Mouse (Mus musculus) layer of hippocampus, adult 9-10 months (tissue): ENCODE measurements around the gene Stox2.

Experiments used
- DNase-seq: peaks from one replicate; pipeline ENCODE4 v3.0.0; 2022; ENCODE audit warnings: low spot score

Stox2 gene

DNA sequence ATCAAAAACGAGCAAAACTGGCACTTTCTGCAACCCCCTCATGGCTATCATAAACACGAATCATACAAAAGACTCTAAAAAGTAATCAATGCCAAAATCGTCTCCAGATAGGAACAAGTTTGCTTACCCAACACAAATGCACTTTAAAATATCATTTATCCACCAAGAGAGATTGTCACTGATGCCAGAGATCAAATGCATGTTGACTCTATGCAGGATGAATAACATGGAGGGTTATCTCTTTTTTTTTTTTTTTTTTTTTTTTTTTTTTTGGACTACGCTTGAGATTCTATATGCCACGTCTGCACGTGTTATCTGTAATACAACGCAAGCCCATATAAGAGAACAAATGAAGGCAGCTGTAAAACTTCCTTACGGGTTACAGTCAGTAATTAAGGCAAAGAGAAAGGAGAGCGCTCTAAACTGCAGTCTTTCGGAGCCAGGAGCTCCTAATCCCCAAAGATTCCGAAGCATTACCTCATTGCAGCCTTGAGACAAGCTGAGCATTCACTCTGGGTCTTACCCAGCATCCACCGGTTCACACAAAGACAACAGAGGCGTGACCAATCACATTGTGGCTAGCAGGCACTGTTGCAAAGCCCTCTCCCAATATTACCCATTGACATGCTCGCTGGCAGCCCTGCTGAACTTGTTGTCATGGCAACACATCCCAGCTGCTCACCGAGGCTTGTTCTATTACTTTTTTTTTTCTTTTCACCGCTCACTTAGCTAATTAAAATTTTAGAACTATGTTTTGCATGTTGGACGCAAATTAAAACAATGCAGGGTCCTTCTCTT is 203.8 kb downstream of the Stox2 start:
- DNase-seq: peak; percentile 79

DNA sequence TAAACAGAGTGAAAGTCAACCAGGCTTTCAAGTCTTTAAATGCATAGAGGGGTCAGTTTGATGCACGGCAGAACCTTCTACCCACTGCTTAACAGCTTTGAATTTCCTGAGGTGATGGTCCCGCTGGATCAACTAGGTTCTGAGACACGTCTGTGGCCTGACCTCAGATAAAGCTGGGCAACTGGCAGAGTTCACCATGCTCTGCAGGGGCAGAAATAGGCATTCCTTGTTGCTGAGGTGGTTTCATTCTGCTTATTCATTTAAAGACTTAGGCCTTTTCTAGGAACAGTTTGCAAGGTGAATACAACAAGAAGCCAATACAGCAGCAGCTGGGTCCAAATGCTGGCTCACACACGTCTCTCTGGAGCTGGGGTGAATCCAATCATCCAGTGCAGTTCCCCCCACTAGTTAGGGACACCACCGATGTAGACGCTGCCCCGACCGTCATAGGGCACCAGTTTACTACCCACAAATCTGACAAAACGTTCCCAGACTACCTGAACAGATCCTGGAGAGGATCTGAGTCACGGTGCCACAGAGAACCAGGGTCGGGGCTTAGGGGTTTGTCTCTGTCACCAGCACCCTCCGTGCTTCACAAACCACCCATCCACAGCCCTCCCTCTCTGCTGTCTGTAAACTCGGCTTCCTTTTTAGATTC is 204.6 kb downstream of the Stox2 start:
- no peak for DNase-seq

DNA sequence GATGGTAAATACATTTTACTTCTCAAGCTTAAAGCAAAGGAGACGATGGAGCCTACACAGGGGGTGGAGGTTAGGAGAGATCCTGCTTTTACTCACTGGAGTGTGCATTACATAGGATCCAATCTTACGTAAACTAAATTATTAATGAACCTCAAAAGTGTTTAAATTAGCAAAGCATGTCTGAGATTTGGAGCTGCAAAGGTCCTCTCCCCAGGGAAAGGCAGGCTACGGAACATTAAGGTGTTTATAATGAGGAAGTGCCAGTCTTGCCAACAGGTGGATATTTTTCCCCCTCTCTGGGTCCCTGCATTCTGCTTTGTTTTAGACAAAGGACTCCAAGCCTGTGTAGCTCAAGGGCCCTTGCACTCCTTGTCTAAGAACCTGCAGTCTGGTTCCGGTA is 205.3 kb downstream of the Stox2 start:
- DNase-seq: no peak

DNA sequence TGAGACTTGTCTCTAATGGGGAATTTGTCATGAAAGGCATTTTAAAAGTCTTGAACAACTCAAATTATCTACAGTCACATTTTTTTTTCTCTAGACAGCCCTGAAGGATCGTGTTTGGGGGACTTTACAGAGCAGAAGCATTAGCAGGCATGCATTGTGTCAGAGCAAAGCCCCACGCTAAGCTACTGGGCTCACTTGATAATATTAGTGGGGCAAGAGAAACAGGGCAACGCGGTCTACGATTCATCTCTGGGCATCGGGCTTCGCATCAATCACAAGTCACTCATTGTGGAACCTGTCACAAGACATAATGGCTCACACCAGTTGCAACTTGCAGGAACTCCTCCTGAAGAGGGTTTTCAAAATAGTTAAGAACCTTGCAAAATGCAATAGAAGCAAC is 205.9 kb downstream of the Stox2 start:
- DNase-seq: no peak

DNA sequence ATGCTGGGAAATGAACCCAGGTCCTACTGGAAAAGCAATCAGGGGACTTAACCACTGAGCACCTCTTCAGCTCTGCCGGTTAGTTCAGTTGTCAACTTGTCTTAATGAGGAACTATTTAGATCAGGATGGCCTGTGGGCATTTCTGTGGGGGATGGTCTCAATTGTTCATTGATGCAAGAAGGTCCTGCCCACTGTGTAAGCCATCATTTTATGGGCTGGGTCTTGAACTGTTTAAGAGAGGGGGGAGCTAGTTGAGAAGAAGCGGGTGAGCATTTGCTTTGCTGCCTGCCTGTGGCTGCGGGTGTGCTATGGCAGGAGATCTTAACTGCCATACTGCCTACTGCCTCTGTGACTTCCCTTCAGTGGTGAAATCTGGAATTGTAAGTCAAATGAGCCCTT is 214.1 kb downstream of the Stox2 start:
- DNase-seq: no peak

DNA sequence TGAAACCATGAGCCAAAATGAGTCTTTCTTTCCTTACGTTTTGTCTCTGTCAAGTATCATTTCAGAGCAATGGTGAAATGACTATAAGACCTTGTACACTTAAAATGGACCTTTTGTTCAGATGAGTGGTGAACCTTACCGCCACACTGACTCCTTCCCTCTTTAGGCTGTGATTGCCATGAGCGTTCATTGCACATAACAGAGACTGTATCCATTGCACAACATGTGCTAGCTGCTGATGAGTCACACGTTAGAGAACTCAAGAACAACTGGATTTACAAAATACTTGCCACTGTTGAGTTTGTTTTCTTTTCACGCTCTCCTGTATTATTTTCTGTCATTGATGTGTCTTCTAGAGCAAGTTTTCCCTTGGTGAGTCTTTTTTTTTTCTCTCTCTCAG is 216.1 kb downstream of the Stox2 start:
- no peak for DNase-seq

DNA sequence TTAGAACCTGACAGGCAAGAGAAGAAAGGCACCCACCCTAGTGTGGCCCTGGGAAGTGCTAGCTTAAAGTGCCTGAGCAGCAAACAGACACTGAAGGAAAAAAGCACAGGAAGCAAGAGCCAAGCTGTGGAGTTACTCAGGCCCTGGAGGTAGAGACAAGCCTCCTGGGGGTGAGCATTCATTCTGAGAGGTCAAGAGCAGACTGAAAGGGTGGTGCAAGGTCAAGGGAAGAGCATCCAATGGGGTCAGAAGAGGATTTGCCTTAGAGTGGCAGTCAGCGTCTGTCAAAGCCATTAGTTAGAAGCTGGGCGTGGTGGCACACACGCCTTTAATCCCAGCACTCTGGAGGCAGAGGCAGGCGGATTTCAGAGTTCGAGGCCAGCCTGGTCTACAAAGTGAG is 224.3 kb downstream of the Stox2 start:
- no peak for DNase-seq

DNA sequence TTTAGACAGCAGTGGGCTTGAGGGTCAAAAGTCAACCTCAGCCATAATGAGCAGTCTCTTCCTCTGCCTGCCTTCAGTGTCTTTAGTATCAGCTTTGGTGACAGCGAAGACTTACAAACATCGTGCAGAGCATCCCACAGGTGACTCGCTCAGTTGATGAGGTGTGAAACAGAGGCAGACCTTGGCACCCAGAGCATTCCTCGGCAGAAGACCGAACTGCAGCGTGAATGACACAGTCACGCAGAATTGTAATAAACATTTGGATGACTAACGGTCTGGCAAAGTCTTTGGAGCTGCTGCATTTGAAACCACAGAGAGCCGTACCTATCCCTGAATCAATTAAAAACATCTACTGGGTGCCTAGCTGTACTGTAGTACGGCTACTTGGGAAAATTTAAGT is 225.0 kb downstream of the Stox2 start:
- DNase-seq: no peak

DNA sequence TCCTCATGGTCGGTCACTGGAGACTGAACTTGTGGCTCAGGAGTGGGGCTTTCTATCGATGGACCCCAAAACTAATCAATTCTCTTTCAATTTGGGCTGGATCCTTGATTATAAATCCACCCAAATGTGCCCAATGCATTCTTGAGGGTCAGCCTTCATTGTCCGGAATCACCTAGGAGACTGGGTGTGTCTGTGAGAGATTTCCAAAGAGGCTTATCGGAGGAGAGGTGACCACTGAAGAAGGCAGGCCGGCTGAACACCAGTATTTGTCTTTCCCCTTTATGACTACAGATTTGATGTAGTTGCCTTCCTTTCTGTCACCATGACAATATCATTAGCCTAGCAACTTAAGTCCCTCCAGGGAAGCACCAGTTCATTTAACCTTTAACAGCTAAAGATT is 225.8 kb downstream of the Stox2 start:
- DNase-seq: no peak

DNA sequence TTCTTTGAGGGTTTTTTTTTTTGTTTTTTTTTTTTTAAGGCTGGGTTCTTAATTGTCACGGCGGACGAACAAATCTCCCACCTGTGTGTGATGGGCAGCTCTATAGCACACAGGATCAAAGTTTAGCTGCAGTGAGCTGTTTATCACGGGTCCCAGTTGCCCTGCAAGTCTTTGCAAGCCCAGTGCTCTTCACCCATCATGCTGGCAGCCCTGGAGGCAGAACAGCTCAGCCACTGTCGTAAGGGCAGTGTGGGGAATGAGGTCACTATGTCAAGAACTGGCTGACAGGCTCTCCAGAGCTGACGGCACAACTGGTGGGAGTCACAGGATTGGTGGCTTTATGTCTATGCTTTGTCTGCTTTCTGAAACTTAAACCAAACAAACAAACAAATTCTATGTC is 227.6 kb downstream of the Stox2 start:
- DNase-seq: no peak

DNA sequence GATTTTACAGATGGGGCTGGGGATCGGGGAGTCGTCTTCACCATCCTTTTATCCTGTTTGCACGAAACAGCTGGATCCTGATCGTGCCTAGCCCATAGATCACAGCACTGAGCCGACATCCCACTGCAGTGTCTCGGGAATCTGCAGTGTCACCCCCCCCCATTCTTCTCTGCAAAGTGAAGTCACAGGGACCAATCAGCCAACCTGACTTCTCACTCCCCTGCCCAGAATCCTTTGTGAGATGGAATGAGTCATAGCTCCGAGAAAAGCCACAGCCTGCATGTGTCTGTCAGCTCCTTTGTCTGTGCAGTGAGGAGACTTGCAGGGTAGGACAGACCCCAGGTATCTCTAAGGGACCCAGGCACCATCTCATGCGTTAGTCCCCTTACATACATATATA is 228.1 kb downstream of the Stox2 start:
- DNase-seq: no peak

DNA sequence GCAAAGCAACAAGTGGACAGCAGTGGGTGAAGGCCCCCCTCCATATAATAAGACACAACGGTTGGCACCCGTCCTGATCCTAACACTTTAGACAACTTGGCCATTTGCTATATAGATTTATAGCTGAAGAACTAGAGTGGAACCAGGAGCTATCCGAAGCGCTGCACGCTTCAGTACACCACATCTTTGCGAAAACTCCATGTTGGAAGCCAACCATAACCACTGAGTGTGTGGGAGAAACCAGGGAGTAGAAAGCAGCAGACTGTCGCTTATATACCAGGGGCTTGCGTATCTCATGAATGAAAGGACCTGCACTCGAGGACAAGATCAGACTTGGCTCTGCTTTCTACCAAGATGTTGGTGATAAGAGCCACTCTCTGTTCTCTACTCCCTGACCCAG is 234.0 kb downstream of the Stox2 start:
- DNase-seq: no peak

DNA sequence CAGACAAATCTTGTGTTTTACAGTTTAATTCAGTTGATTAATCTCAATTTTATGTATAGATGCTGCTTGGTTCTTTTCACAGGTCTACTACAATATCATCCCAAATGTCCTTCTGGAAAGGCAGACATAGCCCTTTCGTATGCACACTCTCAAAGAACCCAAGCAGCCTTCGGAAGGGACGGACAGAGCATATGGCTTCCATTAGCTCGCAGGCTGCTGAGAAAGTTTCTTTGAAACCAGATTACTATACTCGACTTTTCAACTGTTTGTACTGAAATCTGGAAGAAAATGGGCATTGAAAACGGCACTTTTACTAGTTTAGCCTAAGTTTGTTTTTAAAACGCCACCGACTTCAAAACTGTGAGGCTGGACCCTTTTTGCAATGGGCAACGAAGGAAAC is 234.9 kb downstream of the Stox2 start:
- DNase-seq: no peak

DNA sequence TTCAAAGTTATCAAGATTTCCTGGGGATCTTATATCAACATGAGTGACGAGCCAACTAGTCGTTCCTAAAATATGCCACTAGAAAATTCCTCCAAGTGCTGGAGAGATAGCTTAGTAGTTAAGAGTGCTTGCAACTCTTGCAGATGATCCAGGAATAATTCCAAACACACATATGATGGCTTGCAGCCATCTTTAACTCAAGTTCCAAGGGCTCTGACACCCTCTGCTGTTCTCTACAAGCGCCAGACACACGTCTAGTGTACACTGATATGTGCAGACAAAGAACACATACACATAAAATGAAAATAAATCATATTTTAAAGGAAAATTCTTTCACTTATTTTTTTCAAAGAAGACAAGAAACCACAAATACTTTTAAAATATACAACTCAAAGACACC is 237.9 kb downstream of the Stox2 start:
- DNase-seq: no peak

DNA sequence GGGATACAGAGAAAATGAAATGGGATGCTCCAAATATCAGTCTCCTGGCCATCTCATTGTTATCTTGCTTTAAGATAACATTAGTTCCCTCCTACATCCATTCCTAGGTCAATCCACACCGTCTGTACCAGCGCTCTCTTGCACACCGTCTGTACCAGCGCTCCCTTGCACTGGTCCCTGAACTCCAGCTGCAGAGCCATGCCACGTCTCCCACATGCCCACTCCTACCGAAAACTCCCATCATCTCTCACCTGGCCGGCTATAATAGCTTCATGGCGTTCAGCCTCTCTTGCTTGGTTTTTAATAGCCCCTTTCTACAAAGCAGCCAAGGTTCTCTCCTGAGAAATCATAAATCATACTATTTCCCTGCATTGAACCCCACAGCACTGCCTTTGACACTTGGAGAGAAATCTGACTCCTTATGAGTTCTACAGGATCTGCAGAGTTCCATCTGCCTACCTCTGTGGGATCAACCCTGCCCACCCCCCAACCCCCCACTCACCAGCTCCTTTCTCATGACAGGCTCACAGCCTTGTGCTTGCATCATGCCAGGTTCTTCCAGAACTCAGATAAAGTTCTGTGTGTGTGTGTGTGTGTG is 239.4 kb downstream of the Stox2 start:
- no peak for DNase-seq

DNA sequence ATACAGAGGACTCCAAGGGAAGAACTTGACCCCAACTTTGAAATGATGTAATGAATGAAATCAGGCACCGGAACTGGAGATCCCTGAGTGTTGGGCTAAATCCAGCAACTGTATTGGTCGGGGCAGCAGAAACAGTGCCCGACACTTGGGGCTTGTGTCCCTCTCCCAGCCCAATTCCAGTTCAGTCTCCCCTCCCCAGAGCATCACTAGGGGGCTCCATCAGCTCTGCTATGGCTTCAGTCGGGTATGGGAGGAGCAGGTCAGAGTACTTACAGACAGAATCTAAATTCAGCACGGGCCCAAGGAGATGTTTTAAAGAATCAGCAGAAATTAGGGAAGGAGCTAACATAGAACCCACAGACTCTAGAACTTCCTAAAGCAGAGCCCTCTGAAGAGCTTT is 240.7 kb downstream of the Stox2 start:
- no peak for DNase-seq

DNA sequence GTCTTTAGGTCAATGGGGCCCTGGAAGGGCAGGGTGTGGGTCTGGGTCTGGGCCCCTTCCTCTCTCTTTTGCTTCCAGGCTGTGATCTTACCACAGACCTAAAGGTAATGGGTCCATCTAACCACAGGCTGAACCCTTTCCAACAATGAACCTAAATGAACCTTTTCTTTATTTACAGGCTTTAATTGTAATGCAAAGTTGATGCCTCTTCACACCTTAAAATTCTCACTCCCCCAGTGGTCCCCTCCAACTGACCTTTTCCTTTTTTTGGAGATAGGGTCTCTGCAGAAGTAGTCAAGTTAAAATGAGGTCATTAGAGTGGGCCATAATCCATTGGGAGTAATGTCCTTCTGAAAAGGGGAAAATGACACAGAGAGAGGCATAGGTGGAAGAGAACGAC is 249.8 kb downstream of the Stox2 start:
- no peak for DNase-seq

DNA sequence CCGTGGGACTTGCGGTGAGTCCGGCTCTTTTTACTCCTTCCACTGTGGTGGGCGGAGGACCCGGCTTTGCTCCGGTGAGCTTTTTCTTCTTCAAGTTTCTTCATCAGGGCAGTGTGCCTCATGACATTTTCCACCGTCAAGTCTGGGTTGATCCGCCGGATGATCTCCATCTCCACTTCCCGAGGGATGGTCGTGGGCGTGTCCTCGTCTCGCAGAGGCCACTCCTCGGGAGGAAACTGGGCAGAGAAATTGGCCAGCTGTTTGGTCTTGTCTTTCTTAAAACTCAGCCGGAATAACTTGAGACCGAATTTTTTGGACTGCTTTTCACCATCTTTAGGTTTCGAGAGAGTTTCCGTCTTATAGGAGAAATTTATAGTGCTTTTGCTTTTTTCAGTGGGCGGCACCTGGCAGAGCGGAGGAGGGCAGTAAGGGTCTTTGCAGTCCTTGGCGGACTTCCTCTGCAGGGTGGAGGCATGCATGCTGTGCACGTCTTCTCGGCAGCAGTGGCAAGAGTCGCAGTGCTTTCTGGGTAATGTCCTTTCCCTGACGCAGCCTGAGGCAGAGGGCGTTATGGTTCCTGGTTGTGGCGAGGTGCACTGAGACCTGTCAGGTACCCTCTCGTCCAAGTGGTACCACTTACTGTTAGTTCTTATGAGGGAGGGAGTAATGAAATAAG is 252.7 kb downstream of the Stox2 start:
- no peak for DNase-seq

DNA sequence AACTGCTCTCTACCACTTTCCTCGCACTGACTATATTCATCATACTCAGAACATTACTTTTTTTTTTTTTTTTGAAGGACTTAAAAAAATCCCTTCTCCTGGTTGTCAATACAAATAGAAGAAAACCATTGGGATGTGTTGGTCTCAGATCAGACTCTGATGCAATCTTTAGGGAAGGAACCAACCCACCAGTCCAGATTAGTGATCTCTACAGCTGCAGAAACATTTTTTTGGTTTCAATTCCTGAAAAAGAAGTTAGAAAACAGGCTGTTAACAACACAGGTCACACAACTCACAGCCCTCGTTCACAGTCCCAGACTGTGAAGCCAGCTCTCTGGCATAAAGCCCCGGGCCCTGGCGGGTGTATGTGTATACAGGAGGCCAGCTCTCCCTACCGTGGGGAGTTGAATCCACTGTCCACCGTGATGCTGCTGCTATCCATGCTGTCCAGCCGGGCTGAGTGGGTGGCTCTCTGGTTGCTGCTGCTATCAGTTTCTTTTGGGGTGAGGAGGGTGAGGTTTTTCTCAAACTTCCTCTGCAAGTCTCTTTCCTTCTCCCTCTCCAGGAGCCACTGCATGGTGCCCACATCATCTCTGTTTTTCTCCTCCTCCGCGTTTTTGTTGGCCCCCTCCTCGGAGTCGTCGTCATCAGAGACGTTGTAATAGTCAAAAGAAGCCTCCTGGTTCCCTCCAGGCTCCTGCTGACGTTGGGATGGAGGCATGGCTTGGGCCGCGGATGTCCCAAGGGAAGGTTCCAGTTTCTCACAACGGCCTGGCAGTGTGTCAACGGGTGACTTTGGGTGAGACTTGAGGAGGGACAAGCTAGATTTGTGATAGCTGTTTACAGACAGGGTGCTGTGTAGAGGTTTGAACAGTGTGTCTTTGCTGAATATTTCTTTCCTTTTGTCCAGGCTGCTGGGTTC is 254.5 kb downstream of the Stox2 start:
- no peak for DNase-seq

DNA sequence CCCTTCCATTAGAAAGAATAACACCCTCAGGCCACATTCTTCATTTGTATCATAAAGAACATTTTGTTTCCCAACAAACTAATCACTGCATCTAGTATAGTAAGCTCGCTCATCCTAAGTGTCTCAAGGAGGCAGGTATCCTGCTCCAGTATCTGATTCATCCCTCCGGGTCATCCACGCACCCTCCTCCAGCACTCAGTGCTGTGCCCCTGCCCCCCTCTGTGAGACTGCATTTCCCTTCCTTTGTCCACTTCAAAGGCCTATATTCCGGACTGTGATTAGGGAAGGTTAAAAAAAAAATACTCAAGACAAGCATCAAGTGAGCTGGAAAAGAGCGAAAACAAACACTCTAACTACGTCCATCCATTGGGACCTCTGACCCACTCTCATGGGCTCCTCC is 260.8 kb downstream of the Stox2 start:
- DNase-seq: no peak

DNA sequence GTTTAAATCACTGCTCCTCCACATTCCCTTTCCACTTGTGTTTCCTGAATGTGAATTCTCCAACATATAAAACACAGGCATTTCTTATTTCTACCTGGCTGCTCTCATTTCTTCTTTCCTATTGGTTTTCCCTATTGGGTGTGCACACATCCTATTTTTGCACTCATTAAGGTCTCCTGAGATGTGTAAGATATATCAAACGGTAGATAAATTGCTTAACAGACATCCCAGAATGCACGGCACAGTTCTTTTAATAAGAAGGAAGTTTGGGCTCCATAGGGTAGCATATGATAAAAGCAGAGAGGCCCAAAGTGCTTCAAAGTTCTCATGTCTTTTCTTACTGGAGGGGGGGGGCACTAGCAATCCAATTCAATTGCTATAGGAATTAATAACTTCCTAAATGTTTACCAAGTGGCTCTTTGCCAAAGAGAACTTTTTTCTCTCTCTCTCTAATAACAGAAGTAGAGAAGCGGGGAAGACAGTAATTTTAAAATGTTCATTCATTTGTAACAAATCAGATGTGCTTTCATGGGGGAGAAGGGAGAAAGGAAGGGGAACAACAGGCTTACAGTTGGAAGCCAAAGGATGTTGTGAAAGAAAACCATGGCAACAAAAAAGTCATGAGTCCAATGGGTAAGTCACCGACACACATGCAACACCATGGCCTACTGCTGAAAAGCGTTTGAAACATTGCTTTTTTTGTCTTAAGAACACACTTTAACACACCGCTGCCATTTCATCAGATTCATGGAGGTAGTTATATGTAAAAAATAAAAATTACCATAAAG is 263.2 kb downstream of the Stox2 start:
- DNase-seq: no peak
